Mouse (Mus musculus) cerebellum, postnatal 10 days (tissue): ENCODE data around the gene Srrt.

ENCODE experiments used
- DNase-seq, 2 experiments: peaks; one replicate each; pipeline ENCODE4 v3.0.0; 2021; ENCODE audit warnings: mixed read lengths in 2 of 2

Srrt gene

DNA sequence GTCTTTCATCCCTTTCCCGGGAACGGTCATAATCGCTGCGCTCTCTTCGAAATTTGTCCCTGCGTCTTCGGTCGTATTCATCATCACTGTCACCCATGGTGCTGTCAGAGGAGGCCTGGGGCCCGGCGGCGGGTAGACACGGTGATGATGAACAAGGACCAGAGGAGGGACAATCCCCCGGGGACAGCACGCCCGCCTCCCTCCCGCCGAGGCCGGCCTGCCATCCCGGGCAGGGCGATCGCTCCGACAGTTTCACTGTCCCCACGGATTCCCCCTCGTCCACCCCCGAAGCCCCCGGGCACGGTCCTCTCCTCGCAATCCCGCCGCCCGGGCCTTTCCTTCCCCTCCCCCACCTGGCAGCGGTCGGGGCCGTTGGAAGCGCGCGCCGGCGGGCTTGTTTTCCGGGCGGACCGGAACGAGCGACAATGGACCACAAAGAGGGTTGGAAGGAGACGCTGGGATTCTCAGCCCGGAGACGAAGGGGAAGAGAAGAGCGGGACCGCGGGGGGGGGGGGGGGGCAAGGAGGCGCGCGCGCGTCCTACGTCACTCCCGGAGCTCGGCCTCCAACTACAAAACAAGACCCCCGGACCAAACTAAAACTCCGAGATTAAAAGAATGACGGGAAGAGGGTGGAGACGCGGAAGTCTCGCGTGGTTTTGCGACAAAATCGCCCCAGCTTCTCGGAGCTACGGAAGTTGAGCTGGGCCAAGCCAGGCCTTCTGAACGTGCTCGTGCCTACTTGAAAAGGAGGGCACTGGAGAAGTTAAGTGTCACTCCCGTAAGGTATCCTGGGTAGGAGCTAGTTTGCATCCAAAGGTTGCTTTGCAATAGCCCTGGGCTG is at the start of gene Srrt:
Gene Srrt (minus strand): TSS at position 604 of the 842 bp plus-strand sequence.
- DNase-seq, result peak; percentile 95 to 96

DNA sequence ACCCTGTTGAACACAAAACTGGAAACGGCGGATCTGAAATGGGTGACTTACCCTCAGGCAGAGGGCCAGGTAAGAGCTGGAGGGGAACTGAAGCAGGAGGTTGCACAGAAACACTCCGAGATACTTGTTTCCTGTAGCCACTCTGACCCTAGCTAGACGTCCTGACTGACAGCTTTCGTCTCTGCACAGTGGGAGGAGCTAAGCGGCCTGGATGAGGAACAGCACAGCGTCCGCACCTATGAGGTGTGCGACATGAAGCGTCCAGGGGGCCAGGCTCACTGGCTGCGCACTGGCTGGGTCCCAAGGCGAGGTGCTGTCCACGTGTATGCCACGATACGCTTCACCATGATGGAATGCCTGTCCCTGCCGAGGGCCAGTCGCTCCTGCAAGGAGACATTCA is 46.6 kb upstream of the Srrt start:
- no peak for DNase-seq

DNA sequence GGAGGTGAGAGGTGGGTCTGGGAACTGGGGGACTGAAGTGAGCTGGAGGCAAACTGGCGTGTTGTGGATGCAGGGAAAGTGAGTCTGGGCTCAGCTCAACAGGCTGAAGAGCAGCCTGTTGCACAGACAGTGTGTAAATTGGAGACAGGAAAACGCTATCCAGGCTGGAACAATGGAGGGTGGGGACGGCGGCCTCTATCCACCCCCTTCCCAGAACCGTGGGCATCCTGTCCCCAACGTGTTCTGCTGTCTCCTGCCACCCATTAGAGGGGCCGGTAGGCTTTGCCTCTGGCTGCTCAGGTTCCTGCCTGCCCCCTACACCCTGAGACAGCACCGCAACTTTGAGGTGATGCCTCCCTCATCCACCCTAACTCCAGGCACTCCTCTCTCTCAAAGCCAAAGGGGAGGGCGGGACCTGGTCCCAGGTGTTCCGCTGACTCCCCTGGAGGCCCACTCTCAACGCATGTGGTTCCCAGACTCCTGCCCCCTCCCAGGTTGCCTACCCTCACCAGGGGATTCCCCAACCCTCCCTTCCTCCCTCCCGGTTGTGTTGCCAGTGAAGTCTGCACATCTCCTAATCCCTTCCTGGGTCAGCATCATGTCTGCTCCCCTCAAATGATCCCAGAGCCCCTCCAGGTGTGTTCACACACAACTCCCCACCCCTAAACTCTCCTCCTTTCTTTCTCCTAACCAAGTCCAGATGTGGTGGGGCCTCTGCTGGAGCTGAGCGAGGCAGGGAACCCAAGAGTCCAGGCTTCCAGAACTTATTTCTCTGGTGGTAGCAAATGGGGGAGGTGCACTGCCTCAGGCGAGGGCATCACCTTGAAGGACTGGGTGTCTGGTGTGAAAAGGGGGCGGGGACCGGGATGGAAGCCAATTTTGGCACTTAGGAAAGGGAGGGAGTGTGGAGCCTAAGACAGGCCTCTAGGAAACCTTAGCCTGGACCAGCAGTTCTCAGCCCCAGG is 44.8 kb upstream of the Srrt start:
- DNase-seq, result peak; percentile 23 to 43

DNA sequence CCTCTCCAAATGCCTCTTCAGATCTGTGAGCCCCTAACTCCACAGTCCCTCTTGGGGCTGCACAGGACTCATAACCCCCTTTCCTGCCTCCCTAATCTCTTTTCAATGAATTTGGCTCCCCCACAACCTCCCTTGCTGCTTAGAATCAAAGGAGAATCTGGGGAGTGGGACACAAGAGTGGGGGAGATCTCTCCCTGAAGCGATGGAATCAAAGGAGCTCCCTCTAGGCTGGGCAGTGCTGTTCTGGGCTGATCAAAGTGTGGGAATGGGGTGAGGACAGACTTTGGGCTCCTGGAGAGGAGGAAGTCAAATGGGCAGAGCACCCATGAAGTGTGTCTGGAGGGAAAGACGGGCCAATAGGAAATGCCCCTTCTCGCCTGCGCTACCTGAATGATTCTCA is 43.9 kb upstream of the Srrt start:
- DNase-seq, result no peak

DNA sequence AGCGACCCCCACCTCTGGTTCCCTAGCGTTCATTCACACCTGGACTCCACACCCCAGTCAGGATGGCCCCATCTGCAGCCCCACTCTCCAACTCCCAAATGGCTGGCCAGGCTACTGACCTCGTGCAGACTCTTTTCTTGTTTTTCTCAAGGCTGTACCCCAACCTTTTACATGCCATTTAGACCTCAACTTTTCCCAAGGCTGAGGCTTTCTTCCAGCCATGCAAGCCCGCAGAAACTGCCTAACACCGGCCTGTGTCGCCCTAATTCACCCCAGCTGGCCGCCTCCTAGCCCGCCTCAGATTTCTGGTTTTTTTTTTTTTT is 43.5 kb upstream of the Srrt start:
- DNase-seq, result peak in 1 of 2 experiments; percentile 12

DNA sequence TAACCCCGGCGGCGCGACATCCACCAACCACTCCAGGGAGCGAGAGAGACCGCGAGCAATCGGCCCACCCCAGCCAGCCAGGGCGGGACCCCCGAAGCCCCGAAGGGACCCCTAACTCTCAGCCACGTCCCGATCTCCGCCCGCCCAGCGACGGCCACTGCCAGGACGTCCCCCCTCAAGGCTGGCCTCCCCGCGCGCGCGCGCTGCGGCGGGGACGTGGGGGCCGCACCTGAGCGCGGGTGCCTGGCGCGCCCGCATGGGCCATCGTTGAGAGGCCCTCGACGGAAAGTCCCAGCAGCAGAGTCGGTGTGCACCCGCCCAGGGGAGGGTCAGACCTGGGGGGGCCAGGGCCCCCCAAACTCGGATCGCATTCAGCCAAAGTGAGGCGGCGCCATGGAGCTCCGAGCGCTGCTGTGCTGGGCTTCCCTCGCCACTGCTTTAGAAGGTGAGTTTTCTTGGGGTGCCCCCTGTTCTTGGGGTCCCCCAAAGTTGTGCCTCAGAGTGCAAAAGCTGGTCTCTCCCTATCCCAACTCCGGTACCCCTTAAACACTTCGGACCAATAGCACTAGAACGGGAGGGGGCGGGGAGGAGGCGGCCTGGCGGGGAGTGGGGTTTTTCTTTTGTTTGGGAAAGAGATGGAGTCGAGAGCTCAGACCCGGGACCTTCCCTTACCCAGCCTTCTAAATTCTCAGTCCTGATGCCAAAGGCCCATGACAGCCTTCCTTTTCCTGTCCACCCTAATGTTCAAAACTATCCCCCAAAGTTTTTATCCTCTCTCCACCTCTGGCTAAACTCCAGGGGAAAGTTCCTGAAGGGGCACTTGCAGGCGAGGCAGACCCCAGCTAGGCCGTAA is 43.0 kb upstream of the Srrt start:
- DNase-seq, result no peak

DNA sequence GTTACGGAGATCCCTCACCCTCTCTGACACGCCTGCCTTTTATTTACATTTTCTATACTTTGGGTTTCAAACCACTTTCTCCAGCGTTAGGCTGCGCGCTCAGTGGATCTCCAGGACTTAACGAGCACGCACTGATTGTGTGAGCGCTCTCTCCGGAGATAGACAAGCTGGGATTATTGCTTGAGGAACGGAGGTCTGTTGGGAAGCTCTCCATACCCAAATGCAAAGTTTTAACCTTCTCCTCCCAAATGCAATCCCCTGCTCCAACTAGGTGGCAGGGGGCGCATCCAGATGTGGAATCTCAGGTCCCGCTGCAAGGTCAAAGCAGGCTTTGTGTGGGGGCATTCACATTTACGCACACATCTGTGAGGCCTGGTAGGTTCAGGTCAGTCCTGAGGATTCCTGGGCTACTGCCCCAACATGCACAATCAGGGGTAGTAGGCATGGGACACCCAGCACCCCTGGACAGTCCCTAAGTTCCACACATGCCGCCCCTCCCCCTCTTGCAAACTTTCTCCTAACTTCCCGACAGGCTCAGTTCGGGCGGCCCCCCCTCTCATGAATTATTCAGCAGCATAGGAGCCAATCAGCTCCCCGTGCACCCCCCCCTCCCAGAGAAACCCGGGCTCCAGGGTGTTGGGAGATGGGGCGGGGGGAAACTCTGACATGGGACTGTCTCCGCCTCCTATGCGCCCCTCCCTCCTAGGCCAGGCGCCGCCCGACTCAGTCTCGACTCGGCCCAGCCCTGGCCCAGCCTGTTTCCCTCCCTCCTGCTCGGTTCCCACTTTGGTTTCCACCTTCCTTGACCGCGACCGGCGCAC is 42.1 kb upstream of the Srrt start, which contains the start of gene Ephb4:
Gene Ephb4 (plus strand): TSS at position 726 of the 821 bp plus-strand sequence.
- peak; percentile 70 to 78 for DNase-seq

DNA sequence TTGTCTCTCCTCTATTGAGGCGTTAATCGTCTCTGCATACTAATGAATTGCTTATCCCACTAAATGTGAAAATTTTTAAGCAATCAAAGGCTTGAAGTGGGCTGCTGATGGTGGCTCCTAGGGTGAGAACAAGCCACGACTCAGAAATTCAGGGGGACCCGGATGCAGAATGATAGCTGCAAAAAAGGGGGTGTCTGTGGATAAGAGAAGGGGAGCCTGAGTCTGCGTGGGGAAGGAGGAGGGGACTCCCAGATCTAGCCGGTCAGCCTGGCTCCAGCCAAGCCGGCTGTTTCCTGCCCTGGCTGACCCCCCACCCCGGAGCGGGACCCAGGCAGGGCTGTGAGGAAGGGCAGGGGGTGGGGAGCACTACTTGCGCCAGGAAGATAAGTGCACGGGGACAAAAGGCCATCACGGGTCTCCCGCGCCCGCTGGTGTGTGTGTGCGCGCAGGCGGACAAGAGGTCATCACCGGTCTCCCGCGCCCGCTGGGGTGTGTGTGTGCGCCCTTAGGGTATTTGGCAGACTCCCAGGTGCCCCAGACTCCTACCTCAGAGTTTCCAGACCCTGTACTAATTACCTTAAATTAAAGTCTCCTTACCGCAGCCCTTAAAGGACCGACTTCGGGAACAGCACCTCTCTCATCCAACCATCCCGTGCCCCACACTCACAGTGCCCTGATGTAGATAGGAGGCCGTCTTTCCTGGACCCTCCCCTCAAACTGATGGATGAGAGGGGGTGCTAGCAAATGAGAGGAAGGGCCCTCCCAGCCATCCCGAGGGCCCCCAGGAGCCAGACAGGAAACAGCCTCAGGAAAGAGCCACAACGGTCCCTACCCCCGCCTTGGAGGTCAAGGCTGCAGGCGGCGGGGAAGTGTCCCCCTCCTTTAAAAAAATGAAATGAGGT is 41.3 kb upstream of the Srrt start:
- DNase-seq, result peak in 1 of 2 experiments; percentile 26

DNA sequence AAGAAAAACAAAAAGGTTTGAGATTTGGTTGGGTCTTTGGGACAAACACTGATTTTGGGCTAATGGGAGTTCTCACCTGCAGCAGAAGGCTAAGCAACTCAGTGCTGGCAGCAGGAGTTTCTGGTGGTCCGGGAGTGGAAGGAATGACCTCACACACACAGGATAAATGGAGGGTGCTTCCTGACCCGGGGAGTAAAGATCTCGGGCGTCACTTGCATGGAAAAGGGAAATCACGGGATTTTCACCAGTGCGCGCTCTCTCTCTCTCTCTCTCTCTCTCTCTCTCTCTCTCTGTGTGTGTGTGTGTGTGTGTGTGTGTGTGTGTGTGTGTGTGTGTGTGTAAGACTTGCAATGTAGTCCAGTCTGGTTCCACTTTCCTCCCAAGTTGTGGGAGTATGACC is 40.4 kb upstream of the Srrt start:
- no peak for DNase-seq

DNA sequence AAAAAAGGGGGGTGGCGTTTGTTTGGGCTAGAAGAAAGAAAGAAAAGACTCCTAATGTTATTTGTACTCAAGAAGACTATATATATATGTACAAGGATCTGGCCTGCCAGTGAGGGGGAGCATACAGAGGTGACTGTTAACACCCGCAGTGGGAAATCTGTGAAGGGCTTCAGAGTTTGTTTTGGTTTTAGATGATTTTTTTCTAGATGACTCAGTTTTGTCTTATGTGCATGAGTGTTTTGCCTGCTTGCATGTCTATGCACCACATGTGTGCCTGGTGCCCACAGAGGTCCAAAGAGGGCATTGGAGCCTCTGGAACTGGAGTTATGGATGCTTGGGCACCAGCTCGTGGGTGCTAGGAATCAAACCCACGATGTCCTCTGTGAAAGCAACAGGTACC is 39.5 kb upstream of the Srrt start:
- DNase-seq, result no peak

DNA sequence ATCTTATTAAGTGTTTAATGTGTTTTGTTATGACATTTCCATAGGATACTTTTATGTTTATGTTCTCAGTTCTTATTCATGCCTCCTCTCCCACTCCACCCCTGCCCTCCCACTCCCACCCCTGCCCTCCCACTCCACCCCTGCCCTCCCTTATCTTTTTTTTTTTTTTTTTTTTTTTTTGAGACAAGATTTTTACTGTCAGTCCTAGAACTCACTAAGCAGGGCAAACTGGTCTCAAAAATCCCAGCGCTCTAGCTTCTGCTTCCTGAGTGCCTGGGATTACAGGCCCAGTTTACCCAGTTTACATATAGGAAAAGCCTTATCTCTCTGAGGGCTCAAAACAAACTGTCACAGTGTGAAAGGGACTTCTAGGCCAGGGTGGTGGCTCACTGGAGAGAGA is 38.9 kb upstream of the Srrt start:
- no peak for DNase-seq

DNA sequence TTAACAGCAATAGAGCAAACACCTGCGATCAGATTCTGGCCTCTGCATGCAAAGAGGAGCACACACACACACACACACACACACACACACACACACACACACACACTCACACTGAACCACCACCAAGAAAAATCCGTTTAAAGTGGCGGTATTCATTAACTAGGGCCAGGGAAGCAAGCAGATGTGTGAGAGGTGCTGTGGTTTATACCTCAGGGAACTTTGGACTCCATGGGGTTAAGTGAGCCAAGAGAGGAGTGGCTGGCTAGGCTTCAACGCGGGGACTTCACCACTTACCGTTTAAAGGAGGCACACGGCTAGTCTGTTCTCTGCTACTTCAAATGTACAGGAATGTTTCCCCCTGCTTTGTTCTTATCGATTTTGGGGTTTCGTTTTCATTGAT is 38.3 kb upstream of the Srrt start:
- no peak for DNase-seq

DNA sequence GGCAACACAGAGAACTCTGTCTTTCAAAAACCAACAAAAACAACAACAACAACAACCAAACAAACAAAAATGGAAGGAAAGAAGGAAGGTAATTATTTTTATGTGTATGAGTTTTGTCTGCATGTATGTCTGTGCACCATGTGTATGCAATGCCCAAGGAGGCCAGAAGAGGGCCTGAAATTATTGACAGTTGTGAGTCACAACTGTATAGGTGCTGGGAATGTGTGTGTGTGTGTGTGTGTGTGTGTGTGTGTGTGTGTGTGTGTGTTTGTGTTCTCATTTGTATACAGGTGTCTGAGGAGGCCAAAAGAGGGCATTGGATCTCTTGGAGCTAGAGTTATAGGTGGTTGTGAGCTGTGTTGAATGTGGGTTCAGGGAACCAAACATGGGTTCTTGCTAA is 36.4 kb upstream of the Srrt start:
- DNase-seq, result no peak

DNA sequence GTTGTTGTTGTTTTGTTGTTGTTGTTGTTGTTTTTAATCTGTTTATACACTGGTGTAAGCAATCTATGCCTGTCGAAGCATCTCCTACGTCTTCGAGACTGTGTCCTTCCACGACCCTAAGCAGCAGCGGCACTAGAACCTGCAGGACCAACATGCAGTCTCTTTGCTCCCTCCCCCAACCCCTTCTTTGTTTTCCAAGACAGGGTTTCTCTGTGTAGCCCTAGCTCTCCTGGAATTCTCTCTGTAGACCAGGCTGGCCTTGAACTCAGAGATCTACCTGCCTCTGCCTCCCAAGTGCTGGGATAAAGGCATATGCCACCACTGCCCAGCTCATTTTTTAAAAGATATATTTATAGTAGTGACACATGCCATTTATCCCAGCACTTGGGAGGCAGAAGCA is 35.9 kb upstream of the Srrt start:
- no peak for DNase-seq

DNA sequence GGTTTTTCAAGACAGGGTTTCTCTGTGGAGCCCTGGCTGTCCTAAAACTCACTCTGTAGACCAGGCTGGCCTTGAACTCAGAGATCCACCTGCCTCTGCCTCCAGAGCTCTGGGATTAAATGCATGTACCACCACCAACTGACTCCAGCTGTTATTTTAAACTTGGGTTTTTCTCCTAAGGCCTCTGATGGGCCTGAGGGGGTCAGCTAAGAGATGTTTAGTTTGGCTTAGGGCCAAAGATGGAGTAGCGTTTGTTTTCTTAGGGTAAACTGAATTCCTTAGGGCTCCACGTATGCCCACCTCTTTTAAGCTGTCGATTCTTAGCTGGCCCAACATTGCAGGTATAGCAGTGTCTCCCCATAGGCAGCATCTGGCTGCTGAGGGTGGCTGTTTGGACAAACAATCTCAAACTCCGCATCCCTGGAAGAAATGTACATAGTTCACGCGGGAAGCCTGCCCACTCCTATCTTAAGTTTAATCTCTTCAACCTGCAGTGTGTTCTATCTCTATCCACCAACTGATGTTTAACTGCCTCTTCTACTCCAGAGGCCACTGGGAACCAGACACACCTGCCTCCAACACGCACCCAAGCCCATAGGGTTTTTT is 35.0 kb upstream of the Srrt start:
- no peak for DNase-seq

DNA sequence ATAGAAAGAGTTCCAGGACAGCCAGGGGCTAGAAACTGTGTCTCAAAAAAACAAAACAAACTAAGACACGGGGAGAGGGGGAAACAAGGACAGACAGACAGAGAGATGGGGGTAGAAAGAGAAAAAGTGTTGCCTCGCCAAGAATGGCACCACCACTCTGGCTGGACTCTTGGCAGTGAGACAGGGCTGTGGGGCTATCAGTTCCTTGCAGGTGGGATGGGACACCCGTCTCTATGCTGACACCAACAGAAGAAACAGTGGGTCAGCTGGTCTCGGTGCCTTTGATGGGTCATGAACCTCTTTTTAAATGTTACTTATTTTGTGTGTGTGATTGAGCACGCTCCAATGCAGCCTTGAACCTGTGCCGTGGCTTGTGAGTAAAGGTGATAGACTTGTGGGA is 32.7 kb upstream of the Srrt start:
- DNase-seq, result no peak

DNA sequence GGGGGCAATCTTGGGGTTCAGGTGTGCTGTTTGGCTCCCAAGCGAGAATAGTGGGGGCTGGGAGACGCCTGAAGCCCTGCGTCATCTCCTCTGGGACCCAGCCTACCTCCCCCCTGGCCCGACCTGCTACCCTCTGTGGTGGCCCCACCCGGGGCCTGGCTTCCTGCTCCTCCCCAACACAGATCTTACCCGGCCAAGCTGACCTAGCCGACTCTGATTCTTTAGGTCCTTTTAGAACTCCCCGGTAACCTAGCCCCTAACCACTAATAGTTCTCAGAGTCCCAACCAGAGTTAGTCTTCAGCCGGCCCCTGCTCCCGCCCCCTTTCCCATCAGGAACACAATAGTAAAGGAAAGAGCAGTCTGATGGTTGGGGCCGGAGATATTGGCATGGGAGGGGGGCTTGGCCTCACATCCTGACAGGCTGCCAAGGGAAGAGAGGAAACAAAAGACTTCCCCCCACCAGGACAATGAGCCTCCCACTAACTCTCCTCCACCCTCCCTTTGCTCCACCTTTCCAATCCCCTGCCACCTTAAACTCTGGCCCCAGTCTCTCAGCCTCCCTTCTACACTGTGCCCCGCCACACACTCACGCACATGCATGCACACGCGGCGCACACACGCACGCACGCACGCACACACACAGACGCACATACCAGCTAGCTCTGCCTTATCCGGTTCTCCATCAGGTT is 32.0 kb upstream of the Srrt start:
- DNase-seq, result peak; percentile 67 to 68

DNA sequence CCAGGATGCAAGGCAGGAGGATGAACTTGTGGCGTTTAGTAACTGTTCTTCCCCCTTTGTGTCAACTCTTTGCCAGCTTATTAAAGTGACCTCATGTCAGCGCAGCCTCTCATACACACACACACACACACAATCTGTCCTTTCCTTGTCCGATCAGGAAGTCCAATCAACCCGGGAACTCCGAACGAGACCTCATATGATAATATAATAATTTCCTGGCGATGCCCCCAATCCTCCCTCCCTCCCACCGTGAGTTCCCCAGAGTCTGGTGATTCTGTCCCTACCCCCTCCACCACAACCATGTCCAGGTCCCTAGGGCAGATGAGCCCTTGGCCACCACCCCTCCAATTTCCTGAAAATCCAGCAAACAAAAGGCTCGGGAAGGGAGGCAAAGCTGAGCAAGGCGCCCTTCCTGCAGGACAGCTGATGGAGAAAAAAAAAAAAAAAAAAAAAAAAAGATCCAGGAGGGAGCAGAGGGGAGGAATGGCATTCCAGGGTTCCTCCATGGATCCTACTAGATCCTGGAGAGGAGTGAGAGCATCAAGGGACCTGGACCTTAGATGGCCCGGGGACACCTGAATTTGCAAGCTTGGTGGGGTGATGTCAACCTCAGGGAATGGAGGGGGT is 31.3 kb upstream of the Srrt start:
- peak; percentile 72 to 79 for DNase-seq

DNA sequence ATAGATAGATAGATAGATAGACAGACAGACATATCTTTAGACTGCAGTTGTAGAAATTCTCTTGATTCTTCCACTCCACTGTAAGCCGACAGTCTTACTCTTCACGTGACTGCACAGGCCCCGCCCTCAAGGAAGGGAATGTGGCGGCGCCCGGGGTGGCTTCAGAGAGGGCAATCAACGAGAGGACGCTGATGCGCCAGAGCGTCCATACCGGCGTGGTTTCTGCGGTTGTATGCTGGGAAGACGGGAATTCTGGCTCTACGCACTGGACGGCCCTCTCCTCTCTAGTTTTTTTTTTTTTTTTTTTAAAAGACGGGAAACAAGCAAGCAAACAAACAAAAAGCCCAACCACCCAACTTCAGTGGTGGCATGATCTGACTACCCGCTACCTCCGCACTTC is 30.8 kb upstream of the Srrt start:
- peak; percentile 95 to 97 for DNase-seq
